Mouse (Mus musculus) liver, embryonic 15.5 days (tissue): ENCODE measurements around the gene Ccdc40. TPM values are rescaled to one million over a fixed set of nuclear protein-coding genes. Genes with fewer than 3 reads are reported as not detected.

Experiments
- ATAC-seq: fragments of 200-750 bp; cut with Nextera tagmentation; 2 replicates; pipeline ENCODE4 v1.8.0; 2017; ENCODE audit warnings: moderate number of reproducible peaks, mild to moderate bottlenecking, moderate library complexity; ENCODE audit not compliant: insufficient read depth
- H3K27ac ChIP-seq: fragments of 300-500 bp; sonication (generic); replicated peaks from 2 replicates; pipeline ENCODE4 v1.5.1; 2015; ENCODE audit warnings: mild to moderate bottlenecking, inconsistent platforms
- H3K27me3 ChIP-seq: fragments of 300-500 bp; sonication (generic); 2 replicates; pipeline ENCODE4 v1.6.1; 2015; ENCODE audit warnings: mild to moderate bottlenecking, inconsistent platforms
- H3K36me3 ChIP-seq: fragments of 300-500 bp; sonication (generic); replicated peaks from 2 replicates; pipeline ENCODE4 v1.6.1; 2015; ENCODE audit warnings: moderate library complexity, mild to moderate bottlenecking, inconsistent platforms
- H3K4me1 ChIP-seq: fragments of 300-500 bp; sonication (generic); replicated peaks from 2 replicates; pipeline ENCODE4 v1.6.1; 2015; ENCODE audit warnings: inconsistent platforms
- H3K4me2 ChIP-seq: fragments of 300-500 bp; sonication (generic); 2 replicates; pipeline ENCODE4 v1.6.1; 2015; ENCODE audit warnings: moderate library complexity, mild to moderate bottlenecking, inconsistent platforms
- H3K4me3 ChIP-seq: fragments of 300-500 bp; sonication (generic); replicated peaks from 2 replicates; pipeline ENCODE4 v1.5.1; 2015; ENCODE audit warnings: mild to moderate bottlenecking, inconsistent platforms
- H3K9ac ChIP-seq: fragments of 300-500 bp; sonication (generic); 2 replicates; pipeline ENCODE4 v1.6.1; 2015; ENCODE audit warnings: moderate library complexity, mild to moderate bottlenecking, inconsistent platforms
- H3K9me3 ChIP-seq: fragments of 300-500 bp; sonication (generic); replicated peaks from 2 replicates; pipeline ENCODE4 v1.6.1; 2016; ENCODE audit warnings: inconsistent platforms
- WGBS: fragments of 180-500 bp; shearing (Covaris S2); methylation state at CpG from one replicate; pipeline ENCODE4 v1.1.7; 2015; ENCODE audit warnings: mixed read lengths; ENCODE audit not compliant: insufficient replicate concordance; 5-methylcytosine and 5-hydroxymethylcytosine counted together
- polyA plus RNA-seq: library from polyadenylated mRNA; unstranded; fragments of >200 nt; fragmentation: Nextera tagmentation; extraction: Ambion mirVana; gene quantifications from 2 replicates; pipeline ENCODE4 v1.2.1, GENCODE M21; 2015

The Ccdc40 gene
- 0.55 and 0.70 TPM in 2 replicates for polyA plus RNA-seq

GRCm38 (mm10) chr11:119228091-119228781 lies at the start of gene Ccdc40, which contains the start of gene Tbc1d16:
Gene Ccdc40 (plus strand): TSS chr11:119228572.
Gene Tbc1d16 (minus strand): TSS chr11:119228499.
- Histone ChIP-seq H3K27me3 (peaks cover 64% of the 10 kb centered on the region), H3K27ac (no peak within 1 kb of the TSS), H3K9me3 (no peaks in the 10 kb centered on the region), H3K9ac (peak within 1 kb of the TSS; percentile 43), H3K4me1 (peaks cover 20% of the 10 kb centered on the region), H3K36me3 (no peaks in the 10 kb centered on the region), H3K4me2 (peak within 1 kb of the TSS; percentile 81), H3K4me3 (peak within 1 kb of the TSS; percentile 58)
- peak; percentile 65 for ATAC-seq
- under 1% methylated on average over 66 of the region's 66 CpGs for WGBS

GRCm38 (mm10) chr11:119180824-119181582 lies 47.4 kb upstream of the Ccdc40 start:
- Histone ChIP-seq H3K36me3 (no peaks in the 10 kb centered on the region), H3K4me1 (0 out of 2 replicates have a peak, but pooled peaks cover 5% of the 10 kb centered on the region), H3K27me3 (no peaks in the 10 kb centered on the region), H3K9me3 (no peaks in the 10 kb centered on the region), H3K4me2 (no peak overlapping the region), H3K4me3 (no peak overlapping the region), H3K9ac (no peak overlapping the region), H3K27ac (no peak overlapping the region)
- ATAC-seq, result no peak
- WGBS, result 69% methylated on average over 14 of the region's 14 CpGs

- 75% methylated on average over 12 of the region's 12 CpGs for WGBS
- H3K27me3 ChIP-seq, result no peaks in the 10 kb centered on the region
- no peak overlapping the region for H3K4me3 ChIP-seq
- H3K4me1 ChIP-seq, result 0 out of 2 replicates have a peak, but pooled peaks cover 5% of the 10 kb centered on the region
- no peak for ATAC-seq
- no peak overlapping the region for H3K9ac ChIP-seq
- H3K36me3 ChIP-seq, result no peaks in the 10 kb centered on the region
- H3K9me3 ChIP-seq, result no peaks in the 10 kb centered on the region
- no peak overlapping the region for H3K4me2 ChIP-seq
- H3K27ac ChIP-seq, result no peak overlapping the region
Observed at GRCm38 (mm10) chr11:119181861-119182395, 46.4 kb upstream of the Ccdc40 start.

- H3K4me3 ChIP-seq, result no peak overlapping the region
- no peak overlapping the region for H3K9ac ChIP-seq
- H3K4me1 ChIP-seq, result peaks cover 9% of the 10 kb centered on the region; the same call in 1 of the 2 replicates
- H3K36me3 ChIP-seq, result no peaks in the 10 kb centered on the region
- H3K9me3 ChIP-seq, result no peaks in the 10 kb centered on the region
- WGBS, result 60% methylated on average over 15 of the region's 15 CpGs
- no peak for ATAC-seq
- H3K27me3 ChIP-seq, result no peaks in the 10 kb centered on the region
- H3K27ac ChIP-seq, result no peak overlapping the region
- H3K4me2 ChIP-seq, result no peak overlapping the region
Observed at GRCm38 (mm10) chr11:119183684-119184310, 44.6 kb upstream of the Ccdc40 start.

- H3K4me3 ChIP-seq, result no peak overlapping the region
- H3K27me3 ChIP-seq, result no peaks in the 10 kb centered on the region
- H3K9me3 ChIP-seq, result no peaks in the 10 kb centered on the region
- H3K4me2 ChIP-seq, result no peak overlapping the region
- H3K36me3 ChIP-seq, result no peaks in the 10 kb centered on the region
- no peak overlapping the region for H3K9ac ChIP-seq
- no peak overlapping the region for H3K27ac ChIP-seq
- H3K4me1 ChIP-seq, result peaks cover 16% of the 10 kb centered on the region; the same call in 1 of the 2 replicates
- WGBS, result 60% methylated on average over 3 of the region's 3 CpGs
- ATAC-seq, result no peak
Observed at GRCm38 (mm10) chr11:119186381-119186780, 42.0 kb upstream of the Ccdc40 start.

GRCm38 (mm10) chr11:119186989-119187799 lies 41.2 kb upstream of the Ccdc40 start:
- H3K4me3 ChIP-seq, result no peak overlapping the region
- WGBS, result 44% methylated on average over 25 of the region's 25 CpGs
- H3K27ac ChIP-seq, result no peak overlapping the region
- H3K27me3 ChIP-seq, result no peaks in the 10 kb centered on the region
- H3K4me2 ChIP-seq, result no peak overlapping the region
- no peak for ATAC-seq
- no peaks in the 10 kb centered on the region for H3K36me3 ChIP-seq
- H3K9me3 ChIP-seq, result no peaks in the 10 kb centered on the region
- H3K4me1 ChIP-seq, result peaks cover 16% of the 10 kb centered on the region; the same call in 1 of the 2 replicates
- no peak overlapping the region for H3K9ac ChIP-seq

- Histone ChIP-seq H3K9ac (no peak overlapping the region), H3K4me1 (peaks cover 16% of the 10 kb centered on the region; the same call in 1 of the 2 replicates), H3K27me3 (no peaks in the 10 kb centered on the region), H3K9me3 (no peaks in the 10 kb centered on the region), H3K4me3 (no peak overlapping the region), H3K36me3 (no peaks in the 10 kb centered on the region), H3K4me2 (no peak overlapping the region), H3K27ac (no peak overlapping the region)
- ATAC-seq, result no peak
- 55% methylated on average over 10 of the region's 10 CpGs for WGBS
Observed at GRCm38 (mm10) chr11:119187800-119188197, 40.6 kb upstream of the Ccdc40 start.

GRCm38 (mm10) chr11:119188389-119188788 lies 40.0 kb upstream of the Ccdc40 start:
- ATAC-seq, result peak; percentile 42; the same call in 1 of the 2 replicates
- Histone ChIP-seq H3K4me3 (no peak overlapping the region), H3K4me1 (peaks cover 16% of the 10 kb centered on the region; the same call in 1 of the 2 replicates), H3K9me3 (no peaks in the 10 kb centered on the region), H3K27ac (no peak overlapping the region), H3K27me3 (no peaks in the 10 kb centered on the region), H3K4me2 (no peak overlapping the region), H3K9ac (no peak overlapping the region), H3K36me3 (no peaks in the 10 kb centered on the region)
- WGBS, result 58% methylated on average over 6 of the region's 6 CpGs

- no peak overlapping the region for H3K4me3 ChIP-seq
- H3K27me3 ChIP-seq, result no peaks in the 10 kb centered on the region
- peaks cover 12% of the 10 kb centered on the region; the same call in 1 of the 2 replicates for H3K4me1 ChIP-seq
- 71% methylated on average over 3 of the region's 3 CpGs for whole genome bisulfite sequencing
- no peaks in the 10 kb centered on the region for H3K9me3 ChIP-seq
- no peak overlapping the region for H3K4me2 ChIP-seq
- no peak for ATAC-seq
- H3K36me3 ChIP-seq, result no peaks in the 10 kb centered on the region
- H3K27ac ChIP-seq, result no peak overlapping the region
- H3K9ac ChIP-seq, result no peak overlapping the region
Observed at GRCm38 (mm10) chr11:119189319-119189718, 39.1 kb upstream of the Ccdc40 start.

GRCm38 (mm10) chr11:119190498-119190897 lies 37.9 kb upstream of the Ccdc40 start:
- 18% methylated on average over 11 of the region's 11 CpGs for WGBS
- ATAC-seq, result no peak
- no peak overlapping the region for H3K9ac ChIP-seq

More at GRCm38 (mm10) chr11:119190498-119190897, 37.9 kb upstream of the Ccdc40 start:
- Histone ChIP-seq H3K36me3 (no peaks in the 10 kb centered on the region), H3K4me1 (peaks cover 11% of the 10 kb centered on the region; the same call in 1 of the 2 replicates), H3K27ac (no peak overlapping the region), H3K4me2 (no peak overlapping the region), H3K27me3 (no peaks in the 10 kb centered on the region), H3K4me3 (no peak overlapping the region), H3K9me3 (no peaks in the 10 kb centered on the region)
